Mouse (Mus musculus): ENCODE measurements around the gene Rnf126.

Rnf126 gene

DNA sequence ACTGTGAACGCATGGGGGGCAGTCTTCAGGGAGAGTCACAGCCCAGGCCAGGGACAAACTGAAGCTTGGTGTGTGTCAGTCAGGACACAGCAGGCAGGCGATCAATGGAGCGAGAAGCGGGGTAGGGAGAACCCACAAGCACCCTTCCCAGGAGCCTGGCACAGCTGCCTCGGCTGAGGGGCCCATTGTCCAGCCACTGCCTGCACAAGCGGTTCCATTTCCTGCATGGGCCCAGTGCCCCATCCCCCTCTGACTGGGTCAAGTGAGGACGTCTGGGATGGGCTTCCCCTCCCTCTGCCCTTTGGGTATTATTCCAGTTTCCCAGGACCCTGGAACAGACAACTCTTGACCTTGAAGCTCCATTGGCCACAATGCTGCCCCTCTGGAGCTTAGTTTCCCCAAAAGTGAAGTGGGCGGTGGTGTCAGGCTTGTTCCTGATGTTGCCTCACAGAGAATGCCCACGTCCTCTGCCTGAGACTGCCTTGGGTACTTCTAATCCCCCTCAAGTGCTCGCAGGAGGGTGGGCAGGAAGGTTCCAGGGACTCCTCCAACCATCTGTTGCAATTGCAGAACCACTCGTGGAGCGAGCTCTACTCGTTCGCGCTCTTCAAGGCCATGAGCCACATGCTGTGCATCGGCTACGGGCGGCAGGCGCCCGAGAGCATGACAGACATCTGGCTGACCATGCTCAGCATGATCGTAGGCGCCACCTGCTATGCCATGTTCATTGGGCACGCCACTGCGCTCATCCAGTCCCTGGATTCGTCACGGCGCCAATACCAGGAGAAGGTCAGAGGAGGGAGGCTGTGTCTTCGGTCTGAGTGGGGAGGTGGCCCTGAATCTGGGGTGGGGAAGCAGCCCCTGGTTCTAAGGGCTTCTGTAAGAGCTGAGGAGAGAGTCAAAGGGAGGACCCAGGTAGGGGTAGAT, 38.2 kb downstream of the Rnf126 start:
- peak; percentile 22 for DNase-seq

DNA sequence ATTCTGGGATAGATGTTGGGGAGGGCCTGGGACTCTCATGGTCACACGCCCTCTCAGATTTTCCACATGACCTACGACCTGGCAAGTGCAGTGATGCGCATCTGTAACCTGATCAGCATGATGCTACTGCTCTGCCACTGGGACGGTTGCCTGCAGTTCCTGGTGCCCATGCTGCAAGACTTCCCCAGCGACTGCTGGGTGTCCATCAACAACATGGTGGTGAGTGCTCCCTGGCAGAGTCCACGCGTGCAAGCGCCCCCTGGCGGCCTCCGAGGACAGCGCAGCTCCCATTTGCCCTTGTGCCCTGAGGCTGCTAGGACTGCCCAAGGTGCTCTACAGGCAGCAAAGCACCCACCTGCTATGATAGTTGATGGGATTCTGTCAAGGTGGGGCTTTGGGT, 40.7 kb downstream of the Rnf126 start:
- DNase-seq, result peak; percentile 65

DNA sequence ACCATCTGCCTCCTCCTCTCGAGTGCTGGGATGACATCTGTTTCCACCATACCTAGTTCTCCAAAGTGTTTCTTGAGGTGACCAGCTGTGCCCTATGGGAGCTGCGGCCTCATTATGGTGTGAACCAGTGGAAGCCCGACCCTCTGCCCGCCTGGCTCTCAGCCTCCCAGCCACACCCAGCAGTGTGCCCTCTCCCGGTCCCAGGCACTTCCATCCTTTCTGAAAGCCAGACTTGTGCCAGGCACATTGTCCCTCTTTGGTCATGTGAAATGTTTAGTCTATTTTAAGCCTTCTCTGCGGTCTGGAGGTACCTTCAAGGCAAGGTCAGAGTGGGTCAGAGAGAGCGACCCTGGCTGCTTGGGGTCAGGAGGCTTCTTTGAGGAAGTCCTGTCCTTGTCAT, 43.1 kb downstream of the Rnf126 start:
- DNase-seq, result no peak

DNA sequence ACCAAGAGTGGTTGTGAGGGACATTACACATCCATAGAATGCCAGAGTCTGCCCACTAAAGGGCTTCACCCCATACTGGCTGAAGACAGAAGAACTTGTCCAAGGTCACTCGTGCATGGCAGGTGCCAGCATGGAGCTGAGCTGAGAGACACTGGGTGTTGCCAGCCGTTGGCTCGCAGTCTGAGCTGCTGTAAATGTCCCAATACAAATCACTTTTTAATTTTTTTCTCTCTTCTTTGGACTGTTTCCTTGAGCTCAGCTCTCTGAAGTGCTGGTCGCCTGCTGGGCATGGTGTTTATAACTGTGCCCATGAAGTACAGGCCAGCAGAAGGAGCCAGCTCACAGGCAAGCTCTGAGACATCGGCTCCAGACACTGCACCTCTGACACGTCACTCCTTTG, 43.7 kb downstream of the Rnf126 start:
- DNase-seq, result no peak

DNA sequence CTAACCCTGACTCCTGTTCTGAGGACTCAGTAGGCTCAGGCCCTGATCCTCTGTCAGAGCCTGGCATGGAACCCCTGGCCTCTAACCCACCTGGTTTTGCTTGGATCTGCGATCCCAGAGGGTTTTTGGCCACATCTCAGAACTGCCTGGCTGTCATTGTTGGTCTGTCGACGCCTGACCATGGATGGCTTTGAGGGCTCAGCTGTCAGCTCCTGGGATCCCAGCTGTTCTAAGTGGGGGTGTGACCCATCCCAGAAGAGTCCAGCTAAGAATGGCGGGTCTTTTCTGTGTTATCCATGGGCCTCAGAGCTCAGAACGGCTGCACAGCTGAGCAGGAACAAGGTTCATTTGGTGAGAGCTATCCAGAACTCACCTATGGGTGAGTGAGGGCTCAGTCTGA, 45.7 kb downstream of the Rnf126 start:
- no peak for DNase-seq

DNA sequence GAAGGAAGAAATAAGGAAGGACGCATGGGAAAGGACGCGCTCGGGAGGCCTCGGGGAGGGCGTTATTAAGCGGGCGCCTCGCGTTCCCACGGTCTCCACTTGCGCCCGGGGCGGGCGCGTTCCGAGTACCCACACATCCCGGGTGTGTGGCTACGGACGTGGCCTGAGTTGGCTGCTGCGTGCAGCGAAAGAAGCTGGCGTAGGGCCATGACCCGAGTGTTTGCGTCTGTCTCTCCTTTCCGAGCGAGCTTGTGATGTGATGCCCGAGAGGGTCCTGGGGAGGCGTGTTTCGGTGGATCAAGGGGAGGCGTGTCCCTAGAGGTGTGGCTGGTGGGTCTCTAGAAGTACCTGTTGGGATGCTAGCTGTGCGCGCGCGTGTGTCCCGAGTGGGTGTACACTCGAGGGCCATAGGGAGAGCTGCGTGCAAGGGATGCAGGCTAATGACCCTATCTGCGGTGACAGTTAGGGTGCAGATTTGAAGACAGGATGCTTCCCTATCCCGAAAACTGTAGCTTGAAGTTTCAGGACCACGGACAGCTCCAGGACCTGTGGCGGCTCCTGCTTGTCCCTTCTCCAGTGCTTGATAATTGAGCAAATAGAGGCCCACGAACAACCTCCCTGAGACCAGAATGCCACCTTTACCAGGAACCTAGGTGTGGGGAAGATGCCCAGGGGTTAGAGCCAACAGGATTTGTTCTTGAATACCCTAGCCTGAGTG, 49.0 kb downstream of the Rnf126 start:
- peak; percentile 81 for DNase-seq

DNA sequence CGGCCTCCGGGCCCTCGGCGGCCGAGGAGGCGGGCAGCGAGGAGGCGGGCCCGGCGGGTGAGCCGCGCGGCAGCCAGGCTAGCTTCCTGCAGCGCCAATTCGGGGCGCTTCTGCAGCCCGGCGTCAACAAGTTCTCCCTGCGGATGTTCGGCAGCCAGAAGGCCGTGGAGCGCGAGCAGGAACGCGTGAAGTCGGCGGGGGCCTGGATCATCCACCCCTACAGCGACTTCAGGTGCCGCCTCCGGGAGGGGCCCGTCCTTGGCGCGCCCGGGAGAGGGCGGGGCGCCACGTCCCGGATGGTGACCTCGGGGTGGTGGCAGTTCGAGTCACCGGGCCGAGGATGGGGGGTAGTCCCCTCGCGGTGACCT, 49.8 kb downstream of the Rnf126 start:
- peak; percentile 53 for DNase-seq

DNA sequence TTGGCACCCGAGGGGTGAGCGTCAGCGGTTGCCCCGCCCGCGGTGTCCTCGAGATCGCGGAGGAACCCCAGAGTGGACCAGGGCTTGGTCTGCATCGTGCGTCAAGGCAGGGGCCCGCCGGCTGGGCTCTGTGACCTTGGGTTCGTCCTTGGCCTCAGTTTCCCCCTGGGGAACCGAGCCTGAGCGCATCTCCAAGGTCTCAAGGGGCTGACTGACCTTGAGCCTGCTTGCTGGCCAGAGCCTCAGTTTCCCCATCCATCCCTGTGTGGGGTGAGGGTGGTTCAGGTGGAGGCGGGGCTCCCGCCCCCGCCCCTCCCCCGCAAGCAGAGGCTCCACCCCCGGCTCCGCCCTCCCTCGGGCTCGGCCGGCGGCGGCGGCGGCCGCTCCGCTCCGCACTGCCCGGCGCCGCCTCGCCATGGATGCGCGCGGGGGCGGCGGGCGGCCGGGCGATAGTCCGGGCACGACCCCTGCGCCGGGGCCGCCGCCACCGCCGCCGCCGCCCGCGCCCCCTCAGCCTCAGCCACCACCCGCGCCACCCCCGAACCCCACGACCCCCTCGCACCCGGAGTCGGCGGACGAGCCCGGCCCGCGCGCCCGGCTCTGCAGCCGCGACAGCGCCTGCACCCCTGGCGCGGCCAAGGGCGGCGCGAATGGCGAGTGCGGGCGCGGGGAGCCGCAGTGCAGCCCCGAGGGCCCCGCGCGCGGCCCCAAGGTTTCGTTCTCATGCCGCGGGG, 50.3 kb downstream of the Rnf126 start, which contains the start of gene Hcn2:
Gene Hcn2, plus strand, starts transcription at position 381 of the 734 bp plus-strand sequence.
- DNase-seq, result peak; percentile 33

DNA sequence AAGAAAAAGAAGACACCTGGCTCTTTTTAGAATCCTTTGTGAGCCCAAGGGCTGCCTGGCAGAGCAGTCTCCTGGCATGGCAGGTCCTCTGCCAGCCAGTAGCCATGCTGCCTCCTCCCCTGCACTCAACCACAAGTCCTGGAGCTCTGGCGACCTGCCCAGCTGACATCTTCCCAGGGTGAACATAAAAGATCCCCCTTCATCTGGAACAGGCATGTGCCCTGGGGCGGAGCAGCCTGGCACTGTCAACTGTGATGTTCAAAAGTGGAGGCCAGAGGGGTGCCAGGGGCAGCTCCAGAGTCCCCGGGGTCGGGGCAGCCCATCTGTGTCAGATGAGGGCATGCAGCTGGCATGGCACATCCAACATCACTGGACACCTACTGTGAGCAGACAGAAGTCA, 51.8 kb downstream of the Rnf126 start:
- DNase-seq, result peak; percentile 67

DNA sequence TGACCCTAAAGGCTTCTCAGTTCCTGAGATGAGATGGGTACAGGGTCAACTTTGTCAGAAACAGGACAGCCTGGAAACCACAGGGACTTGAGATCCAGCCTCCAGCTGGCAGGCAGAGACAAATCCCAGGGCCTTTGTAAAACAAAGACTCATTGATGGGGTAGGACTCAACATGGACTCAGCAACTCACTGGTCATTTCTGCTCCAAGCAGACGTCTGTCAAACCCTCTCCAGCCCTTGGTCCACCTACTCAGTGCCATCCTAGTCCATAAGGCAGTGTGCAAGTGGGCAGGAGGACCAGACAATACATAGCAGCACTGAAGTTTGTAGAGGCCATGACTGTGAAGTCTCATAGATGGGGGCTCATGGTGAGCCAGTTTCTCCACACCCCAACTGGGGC, 53.6 kb downstream of the Rnf126 start:
- no peak for DNase-seq

DNA sequence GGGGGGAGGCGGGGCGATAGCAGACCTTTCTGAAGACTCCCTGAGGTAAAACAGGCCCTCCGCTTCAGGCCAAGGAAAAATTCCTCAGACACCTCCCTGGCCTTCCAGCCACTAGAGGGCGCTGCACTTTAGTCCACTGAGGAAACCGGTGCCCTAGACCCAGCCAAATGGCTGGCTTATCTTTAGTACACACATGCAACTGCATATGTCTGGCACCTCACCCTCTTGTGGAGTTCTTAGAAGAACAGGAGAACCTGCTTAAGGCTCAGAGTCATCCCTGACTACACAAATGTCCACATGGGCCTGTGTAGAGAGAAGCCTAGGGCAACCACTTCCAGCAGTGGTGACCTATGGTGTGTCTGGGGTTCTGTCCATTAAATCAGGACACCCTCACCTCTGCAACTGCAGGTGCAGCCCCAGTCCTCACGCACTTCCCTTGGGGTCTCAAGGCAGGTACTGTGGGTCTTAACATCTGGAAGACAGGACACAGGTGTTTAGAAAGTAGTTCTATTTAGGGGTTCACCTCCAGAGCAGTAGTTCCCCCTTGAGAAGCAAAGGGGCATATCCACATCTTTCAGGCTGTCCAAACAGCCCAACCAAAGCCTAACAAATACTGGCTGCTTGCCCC, 54.1 kb downstream of the Rnf126 start:
- DNase-seq, result peak; percentile 85

DNA sequence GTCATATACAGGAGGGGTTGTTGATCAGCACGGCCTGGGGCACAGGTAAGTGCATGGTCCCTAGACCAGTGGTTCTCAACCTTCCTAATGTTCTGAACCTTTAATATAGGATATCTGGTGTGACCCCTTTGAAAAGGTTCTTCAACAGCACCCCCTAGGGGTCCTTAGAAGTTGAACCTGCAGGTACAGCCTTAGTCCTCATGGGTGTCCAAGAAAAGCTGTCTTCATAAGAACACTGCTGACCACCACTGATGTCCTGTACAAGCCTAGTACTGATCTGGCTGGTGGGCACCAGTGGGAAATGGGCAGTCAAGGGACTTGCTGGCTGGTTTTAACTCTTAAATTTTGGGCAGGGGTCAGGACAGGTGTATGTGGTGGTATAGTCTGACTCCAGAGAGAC, 54.7 kb downstream of the Rnf126 start:
- peak; percentile 48 for DNase-seq

DNA sequence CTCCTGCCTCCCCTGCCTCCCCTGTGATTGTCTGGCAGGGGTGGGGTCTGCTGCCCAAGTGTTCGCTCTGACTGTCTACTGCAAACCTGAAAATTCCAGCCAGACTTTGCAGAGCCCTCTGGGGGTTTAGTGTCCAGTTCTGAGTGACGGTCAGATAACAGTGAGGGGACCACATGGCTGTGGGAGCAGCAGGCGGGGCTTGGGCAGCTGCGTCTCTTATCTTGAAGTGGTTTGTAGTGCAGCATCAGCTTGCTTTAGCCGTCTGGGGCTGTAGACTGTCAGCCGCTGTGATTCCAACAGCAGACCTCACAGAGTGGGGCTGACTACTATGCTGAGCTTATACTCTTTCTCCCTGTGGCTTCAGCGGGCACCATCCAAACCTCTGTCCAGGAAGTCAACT, 57.4 kb downstream of the Rnf126 start:
- no peak for DNase-seq

DNA sequence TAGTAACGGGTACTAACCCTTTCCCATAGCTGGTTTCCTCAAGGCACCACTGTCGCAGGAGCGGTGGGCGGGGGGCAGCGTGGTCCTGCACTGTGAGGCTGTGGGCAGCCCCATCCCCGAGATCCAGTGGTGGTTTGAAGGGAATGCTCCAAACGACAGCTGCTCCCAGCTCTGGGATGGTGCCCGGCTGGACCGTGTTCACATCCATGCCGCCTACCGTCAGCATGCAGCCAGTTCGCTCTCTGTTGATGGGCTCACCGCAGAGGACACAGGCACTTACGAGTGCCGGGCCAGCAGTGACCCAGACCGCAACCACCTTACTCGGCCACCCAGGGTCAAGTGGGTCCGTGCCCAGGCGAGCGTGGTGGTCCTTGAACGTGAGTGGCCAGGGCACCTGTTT, 58.1 kb downstream of the Rnf126 start:
- DNase-seq, result no peak

Measured in retina, postnatal 1 day (tissue).